Mouse (Mus musculus) heart, postnatal 0 days (tissue): ENCODE measurements at regions not wholly inside any gene's neighbourhood (a gene's known extent, or its start where the extent isn't known, plus 50 kb on each side); places are given as distances from the start of the nearest gene placed in this dataset.

Experiments used
- CTCF ChIP-seq: IDR thresholded peaks from 2 replicates; pipeline ENCODE4 v1.5.1; 2016; ENCODE audit warnings: antibody characterized with exemption, control low read depth, low read depth
- EP300 ChIP-seq: IDR thresholded peaks from 2 replicates; pipeline ENCODE4 v1.6.1; 2016; ENCODE audit warnings: antibody characterized with exemption, low read depth

GRCm38 (mm10) chr2:133427039-133427438, 124.9 kb upstream of the Bmp2 start:
- TF ChIP-seq CTCF, result no peak
- no peak for TF ChIP-seq EP300
